Mouse (Mus musculus): ENCODE results near the gene Ttyh2. TPM values are rescaled to one million over a fixed set of nuclear protein-coding genes. Genes with fewer than 3 reads are reported as not detected.

Ttyh2 gene
- polyA plus RNA-seq, 1 experiment from 2014 or later, result 10.0 TPM

Other genes with a start within 250 kb of the Ttyh2 start
- gene Rpl38, start 6.9 kb upstream of the Ttyh2 start, polyA plus RNA-seq (2016; fragmentation: Nextera tagmentation; extraction: Ambion mirVana), result 966 and 981 TPM in 2 replicates
- gene Dnaic2, start 52.0 kb downstream of the Ttyh2 start, polyA plus RNA-seq (2016; fragmentation: Nextera tagmentation; extraction: Ambion mirVana), result 0.50 and 0.67 TPM in 2 replicates
- gene Kif19a, start 90.0 kb downstream of the Ttyh2 start, polyA plus RNA-seq (2016; fragmentation: Nextera tagmentation; extraction: Ambion mirVana), result 0.06 TPM in 1 of 2 replicates, not detected in the other
- gene Btbd17, start 120.5 kb downstream of the Ttyh2 start, polyA plus RNA-seq (2016; fragmentation: Nextera tagmentation; extraction: Ambion mirVana), result 1.5 TPM in 2 replicates
- not detected in 2 replicates for gene Gpr142, start 123.5 kb downstream of the Ttyh2 start, polyA plus RNA-seq (2016; fragmentation: Nextera tagmentation; extraction: Ambion mirVana)
- gene Gprc5c, start 175.7 kb downstream of the Ttyh2 start, polyA plus RNA-seq (2016; fragmentation: Nextera tagmentation; extraction: Ambion mirVana), result 50.7 and 53.8 TPM in 2 replicates
- gene Cd300a, start 214.6 kb downstream of the Ttyh2 start, polyA plus RNA-seq (2016; fragmentation: Nextera tagmentation; extraction: Ambion mirVana), result 0.70 and 0.88 TPM in 2 replicates

Measured in limb, embryonic 12.5 days (tissue).